Mouse (Mus musculus): ENCODE results near the gene Ppt2. TPM values are rescaled to one million over a fixed set of nuclear protein-coding genes. Genes with fewer than 3 reads are reported as not detected.

Gene Ppt2
- 8.3 and 9.4 TPM in 2 replicates for polyA plus RNA-seq (2021; fragmentation: Nextera tagmentation)
- long read RNA-seq, experiment 1, partial matches to known transcripts: 0 of 2 reads
- long read RNA-seq, experiment 1, other reads (novel, unspliced or antisense): 2 of 2 reads
- long read RNA-seq, experiment 2, partial matches to known transcripts: 0 of 12 reads
- long read RNA-seq, experiment 2, other reads (novel, unspliced or antisense): 7 of 12 reads

GRCm38 (mm10) chr17:34627943-34628643 lies at the start of gene Ppt2:
Gene Ppt2 (minus strand): TSS chr17:34628510.

GRCm38 (mm10) chr17:34670235-34670634 lies 41.9 kb upstream of the Ppt2 start, which contains the start of gene Tnxb:
Gene Tnxb (plus strand): TSS chr17:34670535.

DNA sequence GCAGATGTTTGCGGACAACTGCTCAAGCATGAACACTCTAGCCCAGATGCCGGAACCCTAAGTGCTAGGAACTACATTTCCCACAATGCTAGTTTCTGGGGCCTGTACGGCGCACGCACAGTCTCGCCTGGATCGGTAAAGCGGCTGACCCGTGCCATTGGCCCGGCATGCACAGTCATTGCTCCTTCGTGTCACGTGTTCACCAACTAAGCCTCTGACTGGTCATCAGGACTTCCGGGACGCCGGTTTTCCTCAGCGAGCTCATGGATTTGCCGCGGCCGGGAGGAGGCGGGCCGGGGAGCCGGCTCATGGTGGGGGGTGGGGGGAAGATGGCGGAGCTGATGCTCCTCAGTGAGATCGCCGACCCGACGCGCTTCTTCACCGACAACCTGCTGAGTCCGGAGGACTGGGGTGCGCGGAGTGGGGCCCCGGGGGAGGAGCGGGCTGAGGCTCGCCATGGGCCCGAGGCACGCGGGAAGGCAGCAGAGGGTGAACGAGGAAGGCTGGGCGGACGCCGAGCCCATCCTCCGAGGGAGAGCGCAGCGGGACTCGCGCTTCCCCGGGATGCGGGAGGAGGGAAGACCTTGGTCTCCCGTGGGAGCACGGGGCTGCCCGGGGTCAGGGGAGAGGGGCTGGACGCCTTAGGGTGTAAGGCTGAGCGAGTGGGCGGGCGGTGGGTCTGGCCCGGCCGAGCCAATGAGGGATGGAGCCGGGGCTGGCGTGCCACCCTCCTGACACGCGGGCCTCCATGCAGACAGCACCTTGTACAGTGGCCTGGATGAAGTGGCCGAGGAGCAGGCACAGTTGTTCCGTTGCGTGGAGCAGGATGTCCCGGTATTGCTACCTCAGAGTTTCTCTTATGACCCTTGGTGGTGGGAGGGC lies 18.8 kb upstream of the Ppt2 start, which contains the start of gene Atf6b:
TSS of gene Atf6b (plus strand) at position 241 of the 882 bp plus-strand sequence.

DNA sequence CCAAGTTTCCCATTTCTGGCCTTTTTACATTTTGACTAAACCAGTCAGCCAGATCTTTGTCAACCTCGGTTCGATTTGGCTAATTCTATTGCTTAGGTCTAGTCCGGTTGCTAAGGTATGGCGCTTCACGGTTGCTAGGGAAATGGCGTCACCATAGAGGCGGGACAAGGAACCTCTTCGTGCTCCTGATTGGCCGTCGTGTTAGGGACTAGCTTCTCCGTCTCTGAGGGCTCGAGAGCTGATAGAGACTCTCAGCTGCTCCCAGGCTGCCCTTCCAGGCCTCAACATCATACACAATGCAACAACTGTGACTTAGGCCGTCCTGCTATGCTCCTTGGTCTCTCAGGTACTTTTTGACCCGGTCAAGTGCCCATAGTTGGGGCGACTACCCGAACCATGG lies 16.3 kb upstream of the Ppt2 start, which contains the start of gene Fkbpl:
TSS of gene Fkbpl (plus strand) at position 157 of the 400 bp plus-strand sequence.

GRCm38 (mm10) chr17:34629221-34629751 lies 976 bp upstream of the Ppt2 start, which contains the start of gene Prrt1:
Gene Prrt1 (plus strand): TSS chr17:34629533.

GRCm38 (mm10) chr17:34615871-34616270 lies 12.4 kb downstream of the Ppt2 start, which contains the start of gene Egfl8:
Gene Egfl8 (minus strand): TSS chr17:34615971.

DNA sequence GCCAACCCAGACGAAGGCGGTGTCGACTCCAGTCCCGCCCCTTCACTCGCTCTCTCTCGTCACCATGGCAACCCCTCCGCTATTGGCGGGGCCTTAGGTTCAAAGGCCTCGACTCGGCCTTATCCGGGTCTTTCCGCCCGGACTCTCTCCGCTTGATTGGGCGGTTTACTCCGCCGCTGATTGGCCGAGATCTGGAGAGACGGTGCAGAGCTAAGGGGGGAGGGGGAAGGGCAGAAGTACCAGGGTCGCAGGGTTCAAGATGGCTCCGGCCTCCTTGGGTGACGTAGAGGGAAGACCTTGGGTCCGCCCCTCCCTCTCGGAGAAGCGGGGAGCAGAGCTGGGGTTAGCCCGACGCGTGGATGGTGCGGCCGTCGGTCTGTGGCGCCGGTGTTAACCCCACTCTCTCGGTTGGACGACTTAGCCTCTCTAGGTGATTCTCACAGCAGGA lies 24.2 kb downstream of the Ppt2 start, which contains the start of gene Agpat1:
TSS of gene Agpat1 (plus strand) at position 202 of the 448 bp plus-strand sequence.

DNA sequence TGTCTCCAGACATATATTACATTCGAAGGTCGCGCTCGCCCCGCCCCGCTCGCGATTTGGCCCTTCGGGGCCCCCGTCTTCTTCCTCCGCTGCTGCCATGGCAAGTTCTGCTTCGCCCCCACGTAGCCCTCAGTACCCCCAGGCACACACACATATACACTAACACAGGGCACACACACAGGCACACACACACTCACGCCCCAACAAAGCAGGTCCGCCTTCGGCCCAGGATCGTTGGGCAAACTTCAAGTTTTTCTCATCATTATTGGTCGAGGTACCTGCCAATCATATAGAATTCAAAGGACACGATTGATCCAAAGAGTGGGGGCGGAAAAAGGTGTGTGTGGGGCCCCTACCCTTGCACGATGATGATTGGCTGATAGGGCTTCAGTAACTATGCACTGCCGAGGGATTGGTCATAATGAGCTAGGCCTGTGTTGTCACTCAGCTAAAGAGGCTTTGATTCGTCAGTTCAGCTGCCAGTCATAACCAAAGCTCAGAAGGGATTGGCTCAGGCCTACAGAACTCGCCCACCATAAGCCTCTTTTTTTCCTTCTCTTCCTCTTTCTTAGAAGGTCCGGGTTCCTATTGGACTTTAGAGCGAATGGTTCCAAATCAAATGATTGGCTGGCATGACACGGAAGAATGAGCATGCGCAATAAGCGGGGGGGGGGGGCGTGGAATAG lies 24.8 kb downstream of the Ppt2 start, which contains the start of gene Rnf5:
TSS of gene Rnf5 (minus strand) at position 316 of the 686 bp plus-strand sequence.

DNA sequence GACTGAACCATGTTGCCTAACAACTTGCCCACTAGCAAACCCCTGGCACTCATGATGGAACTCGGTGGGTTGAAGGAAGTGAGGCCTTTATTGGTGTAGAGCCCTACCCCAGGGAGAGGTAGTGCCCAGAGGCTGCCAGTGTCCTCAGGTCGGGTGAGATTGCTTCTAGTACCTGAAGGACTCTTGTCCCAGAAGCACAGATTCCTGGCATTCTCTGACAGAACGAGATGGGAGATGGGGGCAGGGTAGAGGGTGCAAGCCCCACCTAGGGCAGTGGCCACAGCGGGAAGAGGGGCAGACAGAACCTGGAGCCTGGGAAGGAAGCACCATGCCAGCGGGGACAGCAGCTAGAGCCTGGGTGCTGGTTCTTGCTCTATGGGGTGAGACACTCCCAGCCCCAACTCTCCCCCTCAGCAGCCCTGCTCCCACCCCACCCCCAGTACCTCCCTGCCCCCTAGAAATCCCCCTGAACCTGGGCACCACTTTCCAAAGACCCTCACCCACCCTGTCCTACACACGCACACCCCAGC lies 30.7 kb downstream of the Ppt2 start, which contains the start of gene Ager:
TSS of gene Ager (plus strand) at position 297 of the 530 bp plus-strand sequence.

DNA sequence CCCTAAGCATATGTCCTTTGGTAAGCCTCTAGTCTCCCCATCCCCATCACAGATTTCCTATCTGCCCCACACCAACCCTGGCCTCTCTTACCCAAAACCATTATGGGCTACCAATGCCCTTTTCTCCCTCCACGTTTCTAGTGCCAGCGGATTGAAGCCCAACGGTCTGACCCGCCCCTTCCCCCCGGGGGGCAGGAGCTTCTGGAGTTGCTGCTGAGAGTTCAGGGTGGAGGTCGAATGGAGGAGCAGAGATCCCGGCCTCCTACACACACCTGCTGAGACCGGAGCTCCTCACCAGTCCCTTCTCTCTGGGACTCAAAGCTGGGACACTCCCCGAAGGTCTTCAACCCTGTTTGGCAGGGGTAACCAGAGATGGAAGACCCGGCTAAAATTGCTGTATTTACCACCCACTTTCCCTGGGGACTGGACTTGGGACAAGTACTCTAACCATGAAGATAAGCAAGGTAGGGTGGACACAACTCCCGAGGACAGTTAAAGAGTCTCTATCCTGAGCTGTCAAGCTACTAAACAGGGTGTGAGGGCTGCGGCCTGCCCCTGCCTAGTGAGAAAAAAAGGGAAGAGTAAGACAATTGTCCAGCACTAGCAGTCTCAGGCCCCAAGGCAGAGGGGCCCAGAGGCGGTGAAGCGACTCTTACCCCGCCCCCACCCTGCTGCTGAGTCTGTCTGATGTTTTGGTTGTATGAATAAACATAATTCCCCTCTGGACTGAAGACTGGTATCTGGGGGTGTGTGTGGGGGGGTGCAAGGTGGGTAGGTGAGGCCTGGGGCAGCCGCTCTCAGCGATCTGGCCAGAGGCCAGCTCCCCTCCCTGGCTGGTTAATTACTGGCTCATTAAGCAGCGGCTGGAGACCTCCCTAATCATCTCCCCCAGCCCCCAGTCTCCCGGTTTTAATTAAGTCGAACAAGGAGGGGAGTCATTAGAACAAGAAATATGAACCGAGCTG lies 37.0 kb downstream of the Ppt2 start, which contains the start of gene Pbx2:
TSS of gene Pbx2 (plus strand) at position 238 of the 965 bp plus-strand sequence.

DNA sequence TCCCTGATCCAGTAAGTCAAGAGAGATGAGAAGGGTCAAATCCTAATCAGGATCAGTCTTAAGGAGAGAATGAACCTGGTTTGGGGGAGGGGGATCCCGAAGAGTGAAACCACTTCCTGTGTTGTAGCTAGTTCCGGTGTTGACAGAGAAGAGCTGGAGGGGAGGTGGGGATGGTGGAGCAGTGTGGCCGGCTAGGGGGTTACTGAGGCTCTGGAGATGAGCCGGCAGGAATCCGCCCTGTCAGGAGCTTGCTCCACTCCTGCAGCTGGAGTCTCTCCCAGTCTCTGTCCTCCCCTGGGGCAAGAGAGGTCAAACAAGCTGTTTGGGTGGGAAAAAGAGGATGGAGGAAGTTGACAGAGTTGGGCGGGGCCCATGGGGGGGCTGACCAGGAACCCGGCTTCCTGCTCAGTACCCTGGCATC lies 38.6 kb downstream of the Ppt2 start, which contains the start of gene Gpsm3:
TSS of gene Gpsm3 (plus strand) at position 126 of the 421 bp plus-strand sequence.

Other genes with a start within 250 kb of the Ppt2 start
- gene BC051142, start 229.7 kb downstream of the Ppt2 start, polyA plus RNA-seq (2021; fragmentation: Nextera tagmentation): 0.94 and 1.4 TPM in 2 replicates
- gene Btnl4, start 151.2 kb downstream of the Ppt2 start, polyA plus RNA-seq (2021; fragmentation: Nextera tagmentation): not detected in 2 replicates
- gene Btnl6, start 111.2 kb downstream of the Ppt2 start, polyA plus RNA-seq (2021; fragmentation: Nextera tagmentation): not detected in 2 replicates
- gene Notch4, start 64.2 kb downstream of the Ppt2 start, polyA plus RNA-seq (2021; fragmentation: Nextera tagmentation): 1.1 and 1.3 TPM in 2 replicates
- gene Gpsm3, start 38.7 kb downstream of the Ppt2 start, polyA plus RNA-seq (2021; fragmentation: Nextera tagmentation): 0.38 and 0.58 TPM in 2 replicates
- 1.8 and 2.0 TPM in 2 replicates for gene Pbx2, start 37.2 kb downstream of the Ppt2 start, polyA plus RNA-seq (2021; fragmentation: Nextera tagmentation)
- 0.57 and 2.0 TPM in 2 replicates for gene Ager, start 30.6 kb downstream of the Ppt2 start, polyA plus RNA-seq (2021; fragmentation: Nextera tagmentation)
- 191 and 194 TPM in 2 replicates for gene Rnf5, start 24.8 kb downstream of the Ppt2 start, polyA plus RNA-seq (2021; fragmentation: Nextera tagmentation)
- gene Agpat1, start 24.2 kb downstream of the Ppt2 start, polyA plus RNA-seq (2021; fragmentation: Nextera tagmentation): 76.2 and 84.4 TPM in 2 replicates
- gene Egfl8, start 12.5 kb downstream of the Ppt2 start, polyA plus RNA-seq (2021; fragmentation: Nextera tagmentation): 2.5 and 3.3 TPM in 2 replicates
- 19.2 and 21.3 TPM in 2 replicates for gene Prrt1, start 1.0 kb upstream of the Ppt2 start, polyA plus RNA-seq (2021; fragmentation: Nextera tagmentation)
- 18.3 and 19.7 TPM in 2 replicates for gene Fkbpl, start 16.3 kb upstream of the Ppt2 start, polyA plus RNA-seq (2021; fragmentation: Nextera tagmentation)
- gene Atf6b, start 18.6 kb upstream of the Ppt2 start, polyA plus RNA-seq (2021; fragmentation: Nextera tagmentation): 35.3 and 40.9 TPM in 2 replicates
- 0.31 and 0.33 TPM in 2 replicates for gene Tnxb, start 42.0 kb upstream of the Ppt2 start, polyA plus RNA-seq (2021; fragmentation: Nextera tagmentation)
- 9.3 and 15.6 TPM in 2 replicates for gene C4b, start 115.4 kb upstream of the Ppt2 start, polyA plus RNA-seq (2021; fragmentation: Nextera tagmentation)
- gene Cyp21a1, start 176.1 kb upstream of the Ppt2 start, polyA plus RNA-seq (2021; fragmentation: Nextera tagmentation): not detected in 2 replicates
- gene Stk19, start 208.4 kb upstream of the Ppt2 start, polyA plus RNA-seq (2021; fragmentation: Nextera tagmentation): 55.5 and 61.6 TPM in 2 replicates
- gene Dxo, start 208.5 kb upstream of the Ppt2 start, polyA plus RNA-seq (2021; fragmentation: Nextera tagmentation): 26.3 and 27.8 TPM in 2 replicates
- 23.6 and 26.5 TPM in 2 replicates for gene Skiv2l, start 221.7 kb upstream of the Ppt2 start, polyA plus RNA-seq (2021; fragmentation: Nextera tagmentation)
- gene Nelfe, start 221.9 kb upstream of the Ppt2 start, polyA plus RNA-seq (2021; fragmentation: Nextera tagmentation): 36.8 and 43.3 TPM in 2 replicates
- gene Cfb, start 234.0 kb upstream of the Ppt2 start, polyA plus RNA-seq (2021; fragmentation: Nextera tagmentation): 0.49 and 0.80 TPM in 2 replicates